Mouse (Mus musculus) heart, postnatal 36 days (tissue): Measurements from ENCODE around the gene Efr3b. TPM values are rescaled to one million over a fixed set of nuclear protein-coding genes. Genes with fewer than 3 reads are reported as not detected.

Experiments used
- DNase-seq, 2 experiments: peaks; one replicate each; pipeline ENCODE4 v3.0.0; 2021 to 2022
- intact Hi-C: fragments of 180-260 bp; cut with DNase I; formaldehyde crosslinking; loops from one replicate; pipeline ENCODE4 v1.15.1; 2025
- total RNA-seq, 2 experiments: library from RNA; stranded (reverse); gene quantifications; 2 replicates each; pipeline ENCODE4 v1.2.3; 2021

The Efr3b gene
- total RNA-seq, 2 experiments from 2014 or later: 6.3 to 6.4 TPM

DNA sequence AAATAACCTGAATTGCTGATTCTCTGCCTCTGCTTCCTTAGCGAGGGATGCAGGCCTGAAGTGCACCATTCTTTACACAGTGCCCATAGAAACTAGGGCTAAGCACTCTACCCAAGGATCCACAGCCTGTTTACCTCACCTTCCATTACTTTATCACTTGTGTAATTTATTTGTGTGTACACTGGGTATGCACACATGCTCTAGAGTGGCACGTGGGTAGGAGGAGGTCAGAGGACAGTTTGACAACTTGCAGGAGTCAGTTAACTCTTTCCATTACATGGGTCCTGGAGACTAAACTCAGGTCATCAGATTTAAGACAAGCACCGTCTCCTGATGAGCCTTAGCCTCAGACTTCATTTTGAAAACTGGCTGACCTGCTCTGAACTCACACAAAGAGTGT lies 120.1 kb downstream of the Efr3b start:
- intact Hi-C loops: no loop called here
- DNase-seq: no peak

DNA sequence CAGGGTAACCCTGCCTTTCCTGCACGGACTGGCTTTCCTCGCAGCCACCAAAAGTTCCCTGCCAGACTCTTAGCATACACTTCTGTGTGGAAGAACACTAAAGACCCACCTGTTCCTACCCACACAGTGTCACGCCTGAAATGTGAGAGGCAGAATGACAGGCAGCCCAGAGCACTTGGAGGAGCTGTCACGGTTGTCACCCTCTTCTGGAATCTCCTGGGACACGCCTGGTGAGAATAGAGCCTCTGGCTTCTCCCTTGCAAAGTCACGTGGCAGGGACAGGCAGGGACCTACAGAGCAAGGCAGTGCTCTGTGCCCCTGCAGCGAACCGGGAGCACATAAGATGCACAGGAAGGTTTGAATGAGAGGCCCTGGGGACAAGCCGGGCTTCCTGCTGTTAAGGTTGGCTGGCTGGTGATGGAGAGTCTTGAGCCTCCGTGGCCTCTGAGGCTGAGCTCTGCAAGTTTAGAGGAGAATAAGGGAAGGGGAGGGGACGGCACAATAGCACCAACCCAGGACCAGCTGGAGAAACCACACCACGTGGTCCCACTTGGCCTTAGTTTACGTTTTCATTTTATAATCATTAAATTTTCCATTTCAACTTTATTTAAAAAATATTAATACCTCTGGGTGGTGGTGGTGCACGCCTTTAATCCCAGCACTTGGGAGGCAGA lies 120.9 kb downstream of the Efr3b start:
- intact Hi-C loops: no loop called here
- no peak for DNase-seq

DNA sequence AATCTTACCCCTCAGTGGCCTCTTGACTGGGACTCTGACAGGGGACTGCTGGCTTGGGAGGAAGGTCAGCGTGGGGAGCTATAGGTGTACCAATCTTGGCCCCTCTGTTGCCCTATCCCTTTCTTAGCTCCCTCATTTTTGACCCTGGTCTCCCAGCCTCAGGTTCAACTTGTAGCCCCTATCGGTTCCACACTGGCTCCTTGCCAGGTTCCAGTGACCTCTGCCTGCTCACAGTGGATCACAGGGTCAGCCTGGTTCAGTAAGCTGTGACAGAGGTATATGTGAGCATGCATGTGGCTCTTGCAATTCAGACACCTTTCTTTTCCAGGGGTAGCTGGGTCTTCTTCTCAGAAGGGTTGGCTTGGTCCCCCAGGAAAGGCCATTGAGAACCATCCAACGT lies 122.9 kb downstream of the Efr3b start:
- no peak for DNase-seq
- intact Hi-C loops: no loop called here

Other genes starting within 250 kb of the Efr3b start
- 10 to 100 TPM; 71.7 to 75.8 TPM for gene Dnmt3a, start 232.9 kb downstream of the Efr3b start, total RNA-seq
- under 1 TPM; 0.27 to 0.42 TPM for gene Pomc, start 84.0 kb downstream of the Efr3b start, total RNA-seq
- 1 to 10 TPM; 6.5 to 8.3 TPM for gene Dnajc27, start 43.7 kb upstream of the Efr3b start, total RNA-seq
- gene Adcy3, start 94.2 kb upstream of the Efr3b start, total RNA-seq: 1 to 10 TPM; 3.1 to 4.0 TPM
- gene Ptrhd1, start 195.1 kb upstream of the Efr3b start, total RNA-seq: 1 to 10 TPM; 4.0 to 4.1 TPM
- gene Cenpo, start 195.4 kb upstream of the Efr3b start, total RNA-seq: 1 to 10 TPM; 2.0 to 2.1 TPM